Mouse (Mus musculus) brain, embryonic 14.5 days (tissue): ENCODE results near the gene Dydc2.

ENCODE experiments used
- CTCF ChIP-seq: fragments of 200-500 bp; IDR thresholded peaks from 2 replicates; pipeline ENCODE4 v1.5.1; 2012; ENCODE audit warnings: inconsistent platforms, mild to moderate bottlenecking, moderate library complexity, borderline replicate concordance; ENCODE audit not compliant: insufficient read depth, insufficient read length; ENCODE audit errors: extremely low read depth
- POLR2A ChIP-seq: fragments of 200-500 bp; IDR thresholded peaks from 2 replicates; pipeline ENCODE4 v1.6.1; 2012; ENCODE audit warnings: mild to moderate bottlenecking, inconsistent platforms, borderline replicate concordance; ENCODE audit not compliant: poor library complexity, insufficient read depth, insufficient read length, severe bottlenecking; ENCODE audit errors: extremely low read depth

DNA sequence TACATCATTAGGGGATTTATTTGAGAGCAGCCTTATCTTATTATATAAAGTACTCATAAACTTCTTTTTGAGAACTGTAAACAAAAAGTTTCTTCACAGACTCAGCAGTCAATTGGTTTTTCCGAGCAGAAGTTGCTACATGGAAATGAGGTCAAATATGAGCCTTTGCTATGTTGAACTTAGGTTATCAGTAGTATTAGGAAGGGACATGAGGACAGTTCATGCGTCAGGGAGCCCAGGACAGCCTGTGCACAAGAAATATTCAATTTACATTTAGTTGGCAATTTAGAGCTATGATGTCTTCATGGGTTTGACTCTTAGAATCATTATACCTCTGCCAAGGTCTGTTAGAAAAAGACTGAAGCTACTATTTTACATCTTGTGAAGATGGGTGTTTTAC, 33.3 kb upstream of the Dydc2 start:
- no peak for TF ChIP-seq POLR2A
- no peak for TF ChIP-seq CTCF
